Mouse (Mus musculus): Measurements from ENCODE around the gene Bicdl1. TPM values are rescaled to one million over a fixed set of nuclear protein-coding genes. Genes with fewer than 3 reads are reported as not detected.
A peak's percentile ranks its signal among the peaks of the same experiment; 100 is the strongest.
"Not testable (repeated sequence)": the region's sequence is repeated elsewhere in the genome, so short reads cannot be mapped to it uniquely, and the experiment has no call there.

The Bicdl1 gene
- total RNA-seq (2021), result 100 to 1,000 TPM; 157 to 159 TPM

DNA sequence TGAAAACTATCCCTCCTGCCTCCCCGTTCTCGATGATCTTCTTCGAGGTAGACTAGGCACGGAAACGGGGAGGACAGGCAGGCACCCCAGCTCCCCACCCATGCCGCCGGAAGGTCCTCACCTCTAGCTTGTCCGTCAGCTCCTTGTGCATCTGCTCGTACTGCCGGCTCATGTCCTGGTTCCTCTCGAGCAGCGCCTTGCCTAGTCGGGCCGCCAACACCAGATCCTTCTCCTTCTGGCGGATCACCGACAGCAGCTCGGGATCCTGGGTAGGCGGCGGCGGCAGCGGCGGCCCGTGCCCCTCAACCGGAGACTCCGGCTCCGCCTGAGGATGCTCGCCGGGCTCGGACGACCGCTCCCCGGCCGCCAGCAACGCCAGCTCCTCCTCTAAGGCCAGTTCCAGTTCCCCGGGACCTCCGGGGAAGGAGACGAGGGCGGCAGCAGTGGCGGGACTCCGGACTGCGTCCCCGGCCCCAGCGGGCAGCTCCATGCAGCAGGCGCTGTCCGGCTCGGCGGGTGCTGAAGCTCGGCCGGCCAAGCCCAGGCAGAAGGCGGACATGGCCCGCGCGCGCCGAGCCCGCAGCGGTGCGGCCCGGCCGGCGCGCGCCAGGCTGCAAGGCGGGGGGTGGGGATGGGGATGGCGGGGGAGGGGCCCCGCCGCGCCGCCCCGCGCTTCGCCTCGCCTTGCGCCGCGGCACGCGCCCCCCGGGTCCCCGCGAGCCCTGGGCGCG, at the start of gene Bicdl1:
TSS of gene Bicdl1 (minus strand) at position 621 of the 731 bp plus-strand sequence.
- intact Hi-C loops (cut with DNase I), result no loop called here
- peak; percentile 47 to 55 for DNase-seq (ENCODE audit: low spot score in 2 of 2)

DNA sequence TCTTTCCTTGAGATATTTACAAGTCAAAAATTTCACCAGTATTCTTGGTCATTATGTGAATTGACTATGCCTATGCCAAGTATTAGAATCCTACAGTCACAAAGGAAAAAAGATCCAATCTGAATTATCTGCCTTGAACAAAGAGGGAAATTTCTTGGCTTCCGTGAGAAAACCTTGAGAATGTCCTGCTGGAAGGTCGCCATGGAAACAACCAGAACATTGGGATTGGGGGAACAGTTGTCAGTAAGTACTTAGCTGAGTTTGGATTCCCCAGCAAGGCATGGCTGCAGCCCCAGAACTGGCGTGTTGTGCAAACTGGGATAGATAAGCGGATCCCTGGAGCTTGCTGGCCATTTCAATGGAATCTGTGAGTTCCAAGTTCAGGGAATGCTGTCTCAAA, 45.5 kb upstream of the Bicdl1 start:
- DNase-seq (ENCODE audit: low spot score in 2 of 2), result no peak

GRCm38 (mm10) chr5:115775350-115775749, 43.9 kb upstream of the Bicdl1 start:
- no peak for DNase-seq (ENCODE audit: low spot score in 2 of 2)
- intact Hi-C loops (cut with DNase I), result no loop called here

More for the DNA sequence above, 45.5 kb upstream of the Bicdl1 start:
- intact Hi-C loops (cut with DNase I), result no loop called here

- intact Hi-C loops (cut with DNase I), result no loop called here
- no peak for DNase-seq (ENCODE audit: low spot score in 2 of 2)
These were observed 38.6 kb upstream of the Bicdl1 start for GRCm38 (mm10) chr5:115770048-115770447.

DNA sequence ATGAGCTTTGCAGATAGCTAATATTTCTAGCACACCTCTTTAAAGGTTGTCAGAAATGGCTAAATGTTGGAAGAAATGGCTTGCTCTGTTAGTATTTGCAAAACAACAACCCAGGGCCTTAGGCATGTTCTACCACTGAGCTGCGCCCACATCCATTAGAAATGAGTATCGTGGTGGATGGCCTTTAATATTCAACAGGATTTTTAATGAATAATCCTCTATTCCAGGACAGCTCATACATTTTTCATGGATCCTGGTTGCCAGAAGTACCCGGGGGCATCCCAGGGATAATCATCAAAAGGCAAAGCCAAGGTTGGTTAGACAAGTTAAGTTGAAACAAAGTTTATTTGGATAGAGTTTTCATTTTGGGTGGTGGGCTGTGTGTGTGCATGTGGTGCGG, 37.7 kb upstream of the Bicdl1 start:
- no peak for DNase-seq (ENCODE audit: low spot score in 2 of 2)
- intact Hi-C loops (cut with DNase I), result no loop called here

- intact Hi-C loops (cut with DNase I), result no loop called here
- DNase-seq (ENCODE audit: low spot score in 2 of 2), result no peak
These were observed 35.4 kb upstream of the Bicdl1 start for GRCm38 (mm10) chr5:115766821-115767220.

DNA sequence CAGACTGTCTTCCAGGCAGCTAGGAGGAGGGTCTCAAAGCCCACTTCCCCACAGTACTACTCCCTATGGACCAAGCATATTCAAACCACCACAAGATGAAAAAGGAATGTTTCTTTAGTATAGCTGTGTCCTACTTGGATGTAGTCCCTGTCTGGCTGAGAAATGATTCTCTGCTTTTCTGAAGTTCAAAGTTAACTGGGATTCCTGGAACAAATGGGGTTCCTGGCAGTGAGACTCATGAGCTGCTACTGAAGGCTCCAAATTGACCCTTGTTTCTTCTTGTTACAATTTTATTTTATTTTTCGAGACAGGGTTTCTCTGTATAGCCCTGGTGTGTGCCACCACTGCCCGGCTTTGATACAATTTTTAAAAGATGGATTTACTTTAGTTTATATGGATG, 32.6 kb upstream of the Bicdl1 start:
- intact Hi-C loops (cut with DNase I), result no loop called here
- DNase-seq (ENCODE audit: low spot score in 2 of 2), result no peak

GRCm38 (mm10) chr5:115760903-115761302, 29.5 kb upstream of the Bicdl1 start:
- intact Hi-C loops (cut with DNase I), result no loop called here
- no peak for DNase-seq (ENCODE audit: low spot score in 2 of 2)

GRCm38 (mm10) chr5:115758431-115759180, 27.2 kb upstream of the Bicdl1 start:
- intact Hi-C loops (cut with DNase I), result no loop called here
- DNase-seq (ENCODE audit: low spot score in 2 of 2), result no peak

GRCm38 (mm10) chr5:115757516-115757915, 26.1 kb upstream of the Bicdl1 start:
- no peak for DNase-seq (ENCODE audit: low spot score in 2 of 2)
- intact Hi-C loops (cut with DNase I), result no loop called here

GRCm38 (mm10) chr5:115755501-115755900, 24.1 kb upstream of the Bicdl1 start:
- intact Hi-C loops (cut with DNase I), result no loop called here
- DNase-seq (ENCODE audit: low spot score in 2 of 2), result no peak

- no peak for DNase-seq (ENCODE audit: low spot score in 2 of 2)
- intact Hi-C loops (cut with DNase I), result no loop called here
These were observed 23.4 kb upstream of the Bicdl1 start for GRCm38 (mm10) chr5:115754831-115755230.

GRCm38 (mm10) chr5:115752883-115753282, 21.5 kb upstream of the Bicdl1 start:
- no peak for DNase-seq (ENCODE audit: low spot score in 2 of 2)
- intact Hi-C loops (cut with DNase I), result no loop called here

GRCm38 (mm10) chr5:115751916-115752315, 20.5 kb upstream of the Bicdl1 start:
- DNase-seq (ENCODE audit: low spot score in 2 of 2); intact Hi-C loops (cut with DNase I): not testable (repeated sequence)

DNA sequence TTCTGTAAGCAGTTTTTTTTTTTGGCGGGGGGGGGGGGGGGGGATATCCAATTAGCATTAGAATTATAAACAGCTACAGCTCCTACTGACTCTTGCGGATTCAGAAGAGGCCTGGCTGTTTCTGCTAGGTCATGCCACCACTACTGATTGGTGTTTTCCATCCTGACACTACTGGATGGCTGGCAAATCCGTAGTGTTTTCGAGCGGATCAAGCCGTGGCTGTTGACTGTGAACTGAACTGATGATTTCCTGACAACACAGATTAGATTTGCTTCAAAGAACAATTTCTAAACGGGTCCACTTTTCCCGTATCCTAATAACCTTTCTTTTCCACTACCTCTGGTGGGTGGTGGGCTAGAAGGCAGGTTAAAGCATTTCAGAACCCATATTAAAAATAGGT, 16.9 kb upstream of the Bicdl1 start:
- intact Hi-C loops (cut with DNase I), result no loop called here
- DNase-seq (ENCODE audit: low spot score in 2 of 2), result no peak

DNA sequence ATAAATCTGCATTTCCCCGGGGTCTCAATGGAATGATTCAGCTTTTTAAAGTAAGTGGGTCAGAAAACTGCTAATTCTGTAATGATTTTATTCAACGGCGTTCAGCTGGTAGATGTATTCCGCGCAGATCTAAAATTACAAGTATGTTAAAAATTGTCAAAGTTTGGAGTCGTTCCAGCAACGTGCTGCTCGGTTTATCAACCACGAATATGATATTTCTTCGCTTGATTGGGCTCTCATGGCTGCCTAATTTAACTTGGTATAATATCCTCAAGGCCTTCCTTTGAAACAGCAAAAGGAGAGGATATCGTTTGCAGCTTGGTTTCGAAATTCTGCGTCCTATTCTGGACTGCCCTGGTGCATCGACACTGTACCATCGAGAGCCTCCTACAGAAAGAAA, 13.9 kb upstream of the Bicdl1 start:
- intact Hi-C loops (cut with DNase I), result no loop called here
- DNase-seq (ENCODE audit: low spot score in 2 of 2), result peak in 1 of 2 experiments; percentile 49

DNA sequence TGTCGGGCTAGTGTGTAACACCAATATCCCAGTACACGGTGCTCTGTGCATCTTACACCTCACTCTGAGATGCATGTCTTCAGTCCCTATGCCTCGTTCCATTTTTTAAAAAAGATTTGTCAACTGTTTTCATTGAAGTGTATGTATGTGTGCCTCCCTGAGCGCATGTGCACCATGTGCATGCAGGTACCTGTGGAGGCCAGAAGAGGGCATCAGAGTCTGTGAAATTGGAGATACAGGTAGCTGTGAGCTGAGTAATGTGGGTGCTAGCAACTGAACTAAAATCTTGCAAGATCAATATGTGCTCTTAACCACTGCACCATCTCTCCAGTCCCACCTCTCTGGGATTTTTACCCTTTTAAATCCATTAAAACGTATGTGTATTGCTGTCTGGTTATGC, 6.6 kb upstream of the Bicdl1 start:
- intact Hi-C loops (cut with DNase I), result no loop called here
- DNase-seq (ENCODE audit: low spot score in 2 of 2), result no peak

- intact Hi-C loops (cut with DNase I), result no loop called here
- DNase-seq (ENCODE audit: low spot score in 2 of 2), result no peak
These were observed 3.1 kb upstream of the Bicdl1 start for GRCm38 (mm10) chr5:115734570-115734969.

- peak in 1 of 2 experiments; percentile 94 for DNase-seq (ENCODE audit: low spot score in 2 of 2)
- intact Hi-C loops (cut with DNase I), result loop anchor here (2.0 kb wide), 2 partner anchors 80 to 176 kb away; no protein-coding TSS in a partner anchor
These were observed 1.4 kb upstream of the Bicdl1 start for GRCm38 (mm10) chr5:115732849-115733216.

DNA sequence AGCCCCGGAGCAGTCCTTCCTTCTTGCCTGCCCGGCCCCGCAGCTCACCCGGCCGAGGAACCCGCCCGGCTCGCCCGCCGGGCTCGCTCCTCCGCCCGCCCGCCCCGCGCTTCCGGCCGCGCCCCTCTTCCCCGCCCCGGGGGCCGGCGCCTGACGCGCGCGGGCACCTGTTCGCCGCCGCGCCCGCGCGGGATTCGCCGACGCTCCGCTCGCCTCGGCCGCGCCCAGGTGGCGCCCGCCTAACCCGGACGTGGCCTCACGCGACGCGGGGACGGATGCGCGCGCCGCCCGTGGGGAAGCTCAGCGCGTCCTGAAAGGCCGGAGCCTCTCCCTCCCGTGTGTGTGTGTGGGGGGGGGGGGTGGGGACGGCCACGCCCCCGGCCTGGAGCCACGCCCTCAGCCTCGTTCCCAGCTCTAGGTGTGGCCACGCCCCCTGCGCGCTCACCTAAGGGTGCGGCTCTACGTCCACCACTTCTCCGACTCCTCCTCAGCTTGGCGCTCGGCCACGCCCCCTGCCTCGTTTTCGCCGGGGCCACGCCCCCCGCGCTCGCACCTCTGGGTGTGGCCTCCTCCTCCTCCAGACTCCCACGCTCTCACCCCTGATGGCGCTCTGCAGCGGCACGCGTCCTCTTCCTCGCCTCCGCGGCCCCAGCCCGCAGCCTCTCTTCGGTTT, 891 bp upstream of the Bicdl1 start:
- intact Hi-C loops (cut with DNase I), result loop anchor here (2.0 kb wide), 2 partner anchors 80 to 176 kb away; no protein-coding TSS in a partner anchor
- DNase-seq (ENCODE audit: low spot score in 2 of 2), result peak; percentile 97 to 98

All from left cerebral cortex, postnatal 25 days (tissue).